Mouse (Mus musculus): ENCODE measurements at regions not wholly inside any gene's neighbourhood (a gene's known extent, or its start where the extent isn't known, plus 50 kb on each side); places are given as distances from the start of the nearest gene placed in this dataset.

GRCm38 (mm10) chr1:153962161-153962720, 62.2 kb upstream of the Teddm2 start:
- DNase-seq, result no peak

DNA sequence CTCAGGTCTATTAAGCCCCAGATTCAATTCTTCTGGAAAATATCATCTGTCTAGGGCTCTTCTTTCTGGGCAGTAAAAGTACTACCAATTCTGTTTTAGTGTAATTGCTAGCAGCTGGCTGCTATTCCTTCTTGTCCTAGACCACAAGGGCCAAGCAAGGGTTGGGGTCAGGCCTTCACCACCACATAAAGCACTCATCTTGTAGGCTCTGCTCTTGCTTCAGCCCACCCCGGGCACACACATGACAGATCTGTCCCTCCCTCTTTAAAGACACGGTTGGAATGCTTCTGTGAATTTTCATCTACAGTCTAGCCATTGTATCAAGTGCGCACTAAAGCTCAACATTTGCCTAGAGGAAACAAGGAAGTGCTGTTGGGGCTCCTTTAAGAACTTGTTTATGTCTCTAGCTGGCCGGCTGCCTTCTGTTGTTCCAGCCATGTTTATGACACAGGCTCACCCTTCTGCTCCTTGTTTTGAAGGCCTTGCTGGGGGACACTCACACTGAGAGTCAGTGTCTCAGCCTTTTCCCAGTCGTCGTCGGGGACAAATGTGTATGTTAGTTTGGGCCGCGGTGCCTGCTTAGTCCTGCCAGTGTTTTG, 63.8 kb upstream of the Teddm2 start:
- DNase-seq, result no peak

DNA sequence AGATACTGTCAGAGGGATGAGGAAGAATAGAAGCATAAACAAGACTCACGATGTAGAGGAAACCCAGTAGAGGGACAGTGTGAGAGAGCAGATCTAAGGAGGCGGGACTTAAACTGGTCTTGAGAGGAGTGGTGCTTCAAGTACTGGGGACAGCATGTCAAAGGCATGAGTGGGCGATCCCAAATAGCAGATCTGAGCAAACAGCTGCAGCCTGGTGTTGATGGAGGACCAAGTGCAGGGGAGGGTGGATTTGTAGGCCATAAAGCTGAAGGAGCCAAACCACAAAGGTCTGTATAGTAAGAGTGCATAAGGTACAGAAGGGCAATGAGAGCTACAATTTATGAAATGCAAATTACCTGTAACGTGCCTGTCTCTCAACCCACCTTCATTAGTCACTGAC, 69.4 kb upstream of the Teddm2 start:
- no peak for DNase-seq

DNA sequence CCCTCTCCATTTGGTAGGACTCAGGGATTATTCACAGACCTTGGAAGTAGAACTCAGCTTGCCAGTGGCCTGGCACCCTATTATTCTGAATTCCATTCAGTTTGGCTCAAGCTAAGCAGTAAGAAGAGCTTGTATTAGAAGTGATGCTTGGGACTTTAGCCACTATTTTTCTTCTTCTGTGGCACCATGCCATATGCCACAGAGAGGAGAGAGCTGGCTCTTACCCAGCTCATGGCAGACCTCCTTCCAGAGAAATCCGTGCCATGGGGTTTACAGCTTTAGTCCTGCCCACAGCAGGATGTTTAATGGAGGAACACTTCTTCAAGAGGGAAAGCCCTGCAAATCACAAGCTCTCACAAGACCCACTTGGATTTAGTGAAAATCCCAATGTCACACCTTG, 74.3 kb upstream of the Teddm2 start:
- no peak for DNase-seq

DNA sequence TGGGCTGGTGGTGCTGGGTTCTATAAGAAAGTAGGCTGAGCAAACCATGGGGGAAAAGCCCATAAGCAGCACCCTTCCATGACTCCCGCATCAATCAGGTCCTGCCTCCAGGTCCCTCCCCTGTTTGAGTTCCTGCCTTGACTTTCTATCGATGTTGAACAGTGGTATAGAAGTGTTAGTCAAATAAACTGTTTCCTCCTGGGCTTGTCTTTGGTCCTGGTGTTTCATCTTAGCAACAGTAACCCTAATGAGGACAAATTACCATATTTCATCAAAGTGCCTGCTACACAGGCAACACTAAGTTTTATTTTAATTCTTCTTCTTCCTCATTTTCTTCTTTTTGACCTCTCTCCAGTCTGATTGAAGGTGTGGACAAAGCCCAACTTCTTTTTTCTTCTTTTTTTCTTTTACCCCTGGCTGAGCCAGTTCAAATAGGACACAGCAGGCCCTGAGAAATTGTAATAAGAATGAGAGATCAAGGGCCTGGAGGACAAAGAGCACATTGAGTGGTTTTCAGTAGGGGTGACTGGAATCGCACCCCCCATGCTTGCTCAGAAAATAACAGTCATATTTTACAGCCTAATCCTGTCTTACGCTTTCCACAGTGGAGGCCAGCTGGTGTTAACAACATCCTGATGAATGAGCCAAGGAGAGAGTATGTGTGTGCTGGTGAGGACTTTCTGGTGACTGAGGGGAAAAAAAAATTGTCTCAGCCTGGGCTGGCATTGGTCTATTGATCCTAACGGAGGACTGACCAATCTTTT, 78.1 kb upstream of the Teddm2 start:
- DNase-seq, result no peak

DNA sequence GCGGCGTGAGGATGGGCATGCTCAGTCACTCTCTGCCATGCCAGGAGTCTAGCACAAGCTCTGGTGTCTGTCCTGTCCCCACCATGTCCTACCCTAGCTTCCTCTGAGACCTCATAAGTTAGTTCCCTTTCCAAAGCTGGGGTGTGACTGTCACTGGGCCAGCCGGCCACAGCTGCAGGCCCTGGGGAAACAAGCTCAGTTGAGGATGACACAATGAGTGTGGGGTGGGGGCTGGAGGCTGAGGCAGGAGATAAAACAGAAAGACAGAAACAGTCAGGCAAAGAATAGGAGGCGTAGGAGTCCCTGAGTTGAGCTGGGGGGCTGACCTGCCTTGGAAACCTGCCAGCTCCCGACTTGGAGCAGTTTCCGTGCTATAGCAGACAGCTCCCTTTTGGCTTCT, 80.9 kb upstream of the Teddm2 start:
- DNase-seq, result no peak

GRCm38 (mm10) chr1:153985595-153985994, 85.6 kb upstream of the Teddm2 start:
- DNase-seq, result no peak

GRCm38 (mm10) chr1:153986632-153987031, 86.6 kb upstream of the Teddm2 start:
- no peak for DNase-seq

DNA sequence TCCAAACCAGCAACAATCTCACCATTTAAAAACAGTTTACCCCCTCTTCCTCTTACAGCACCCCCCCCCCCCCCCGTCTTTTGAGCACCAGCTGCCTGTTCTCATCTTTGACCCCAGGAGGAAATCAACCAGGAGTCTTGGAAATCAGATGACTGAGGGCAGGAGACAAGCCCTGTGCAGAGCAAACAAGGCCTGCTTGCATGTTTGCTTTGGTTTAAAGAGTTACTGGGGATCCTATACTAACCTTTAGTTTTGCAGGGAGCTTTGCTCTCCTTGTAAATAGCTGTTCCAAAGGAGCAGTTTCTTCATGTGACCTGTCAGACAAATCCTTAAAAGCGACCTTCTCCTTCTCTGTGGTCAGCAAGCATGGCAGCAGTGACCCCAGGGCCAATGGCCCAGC, 88.3 kb upstream of the Teddm2 start:
- no peak for DNase-seq

- no peak for DNase-seq
Measured at GRCm38 (mm10) chr1:153990651-153991435, 90.8 kb upstream of the Teddm2 start.

DNA sequence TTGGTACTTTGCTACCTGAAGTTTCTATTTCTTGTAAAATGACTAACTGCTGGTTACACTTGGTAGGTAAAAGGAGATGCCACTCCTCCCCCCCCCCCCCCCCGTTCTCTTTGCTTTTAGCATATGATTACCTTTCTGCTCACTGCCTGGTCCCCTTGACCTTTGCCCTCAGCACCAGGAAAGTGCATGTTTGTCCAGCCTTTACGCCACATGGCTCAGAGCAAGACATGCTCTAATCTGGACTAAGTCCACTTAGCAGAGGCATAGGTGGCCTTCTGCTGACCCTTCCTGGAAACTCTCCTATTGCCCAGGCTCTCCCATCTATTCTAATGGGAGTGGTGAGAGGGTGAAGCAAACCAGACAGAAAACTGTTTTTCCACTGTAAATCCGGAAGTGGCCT, 92.4 kb upstream of the Teddm2 start:
- no peak for DNase-seq

- DNase-seq, result no peak
Measured at GRCm38 (mm10) chr1:153994871-153995270, 94.8 kb upstream of the Teddm2 start.

- DNase-seq, result no peak
Measured at GRCm38 (mm10) chr1:153997201-153998181, 97.5 kb upstream of the Teddm2 start.

GRCm38 (mm10) chr1:153999776-154000175, 99.7 kb upstream of the Teddm2 start:
- no peak for DNase-seq

- peak; percentile 10 for DNase-seq
Measured at GRCm38 (mm10) chr1:154003669-154004068, 103.6 kb upstream of the Teddm2 start.

GRCm38 (mm10) chr1:154004647-154005046, 104.6 kb upstream of the Teddm2 start:
- DNase-seq, result no peak

DNA sequence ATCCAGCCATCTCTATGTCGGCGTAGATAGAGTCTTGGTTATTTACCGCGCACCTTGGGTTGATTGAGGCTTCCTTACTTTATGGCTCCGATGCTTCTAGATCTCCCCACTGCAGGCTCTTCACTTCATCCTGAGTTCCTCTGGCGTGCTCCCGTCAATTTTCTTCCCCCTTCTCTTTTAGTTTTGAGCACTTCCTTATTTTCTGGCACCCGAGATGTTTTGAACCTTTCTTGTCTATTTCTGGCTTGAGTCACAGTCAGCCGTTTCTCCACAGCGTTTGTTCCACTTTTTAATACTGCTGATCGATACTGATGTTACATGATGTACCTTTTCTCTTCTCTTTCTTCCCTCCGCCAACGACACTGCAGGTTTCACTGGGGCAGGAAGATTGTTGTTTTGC, 106.0 kb upstream of the Teddm2 start:
- DNase-seq, result no peak

- no peak for DNase-seq
Measured at GRCm38 (mm10) chr1:154007440-154007839, 107.4 kb upstream of the Teddm2 start.

DNA sequence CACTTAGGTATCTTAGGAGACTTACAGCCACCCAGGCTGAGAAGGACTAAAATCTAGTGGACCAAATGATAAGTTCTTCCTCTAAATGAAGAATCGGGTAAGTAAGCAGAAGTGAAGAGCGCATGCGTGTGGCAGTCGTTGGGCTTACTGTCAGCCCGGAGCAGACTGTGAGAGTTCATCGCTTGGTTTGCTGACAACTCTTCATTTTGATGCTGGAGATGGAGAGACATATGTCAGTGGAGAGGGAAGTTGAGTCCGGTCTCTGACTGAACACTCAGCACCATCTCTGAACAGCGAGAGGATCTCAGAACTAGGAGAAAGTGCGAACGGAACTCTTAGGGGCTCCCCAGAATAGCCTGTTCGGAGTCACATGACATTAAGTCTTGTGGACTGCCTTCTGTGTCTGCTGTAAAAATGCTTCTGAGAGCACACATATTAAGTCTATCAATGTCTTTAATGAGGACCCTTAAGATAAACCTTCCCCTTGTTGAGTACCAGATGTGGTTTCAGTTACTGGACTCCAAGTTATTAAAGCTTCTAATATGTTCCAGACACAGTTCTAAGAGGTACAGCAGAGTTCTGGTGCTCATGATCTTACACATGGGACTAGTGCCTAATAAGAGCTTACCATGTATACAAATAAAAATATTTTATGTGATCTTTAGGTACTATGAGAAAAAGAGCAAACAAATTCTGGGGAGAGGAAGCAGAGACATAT, 108.7 kb upstream of the Teddm2 start:
- no peak for DNase-seq

- DNase-seq, result no peak
Measured at GRCm38 (mm10) chr1:154010681-154011080, 110.7 kb upstream of the Teddm2 start.

GRCm38 (mm10) chr1:154016516-154016915, 116.5 kb upstream of the Teddm2 start:
- no peak for DNase-seq

DNA sequence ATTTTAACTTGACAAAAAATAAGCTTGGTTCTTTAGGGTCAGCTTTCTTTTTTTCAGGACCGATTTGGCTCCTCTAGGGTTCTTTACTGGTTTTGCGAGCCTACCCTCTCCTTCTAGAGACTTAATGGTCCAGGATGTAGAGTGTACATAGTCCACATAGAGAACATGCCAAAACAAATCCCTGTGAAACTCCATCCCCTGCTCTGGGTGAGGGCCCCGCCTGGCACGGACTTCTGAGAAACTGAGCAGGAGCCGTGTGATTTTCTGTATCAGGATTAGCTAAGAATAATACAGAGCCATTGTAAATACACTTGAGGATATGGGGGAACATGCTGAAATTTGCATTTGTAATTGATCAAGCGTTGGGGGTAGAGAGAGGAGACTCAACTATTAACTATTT, 118.2 kb upstream of the Teddm2 start:
- no peak for DNase-seq
